Mouse (Mus musculus) lung, postnatal 36 days (tissue): ENCODE results near the gene Nrbp1.
A peak's percentile ranks its signal among the peaks of the same experiment; 100 is the strongest.

Experiments
- DNase-seq: peaks from one replicate; pipeline ENCODE4 v3.0.0; 2022; ENCODE audit warnings: mixed read lengths

The Nrbp1 gene

GRCm38 (mm10) chr5:31240637-31241521, at the start of gene Nrbp1, which contains the start of gene Gm9970:
Gene Nrbp1 (plus strand): TSS chr5:31240864.
Gene Gm9970 (minus strand): TSS chr5:31241232.
- DNase-seq = peak; percentile 98

GRCm38 (mm10) chr5:31192045-31192938, 48.4 kb upstream of the Nrbp1 start:
- no peak for DNase-seq

GRCm38 (mm10) chr5:31192939-31193630, 47.6 kb upstream of the Nrbp1 start, which contains the start of the genes Snx17 and Eif2b4:
Gene Snx17 (plus strand): TSS chr5:31193227.
Gene Eif2b4 (minus strand): TSS chr5:31193430.
- peak; percentile 100 for DNase-seq

DNA sequence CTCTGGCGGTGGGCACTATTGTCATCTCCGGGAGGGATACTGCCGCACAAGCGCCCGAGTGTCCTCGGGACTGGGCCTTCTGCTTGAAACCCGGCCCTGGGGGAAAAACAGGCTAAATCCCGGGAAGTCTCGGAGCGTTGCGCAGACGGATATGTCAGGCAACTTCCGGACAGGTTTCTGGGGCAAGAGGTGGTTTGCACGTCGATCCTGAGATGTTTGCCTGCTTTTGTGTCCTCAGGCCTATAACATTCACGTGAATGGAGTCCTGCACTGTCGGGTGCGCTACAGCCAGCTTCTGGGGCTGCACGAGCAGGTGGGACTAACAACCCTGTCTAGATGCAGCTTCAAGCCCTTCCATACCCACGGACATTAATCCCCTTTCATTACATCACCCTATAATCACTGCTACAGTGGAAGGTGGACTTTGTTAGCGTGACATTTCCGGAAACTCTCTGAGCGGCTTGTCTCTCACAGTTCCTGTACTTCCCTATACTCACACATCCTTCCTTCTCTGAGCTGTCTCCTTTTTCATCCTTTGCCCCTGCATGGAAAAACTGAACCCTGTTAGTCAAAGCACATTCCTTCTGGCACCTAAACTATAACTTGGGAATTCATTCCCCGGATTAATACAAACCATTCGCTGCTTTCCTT, 46.9 kb upstream of the Nrbp1 start:
- DNase-seq = no peak

DNA sequence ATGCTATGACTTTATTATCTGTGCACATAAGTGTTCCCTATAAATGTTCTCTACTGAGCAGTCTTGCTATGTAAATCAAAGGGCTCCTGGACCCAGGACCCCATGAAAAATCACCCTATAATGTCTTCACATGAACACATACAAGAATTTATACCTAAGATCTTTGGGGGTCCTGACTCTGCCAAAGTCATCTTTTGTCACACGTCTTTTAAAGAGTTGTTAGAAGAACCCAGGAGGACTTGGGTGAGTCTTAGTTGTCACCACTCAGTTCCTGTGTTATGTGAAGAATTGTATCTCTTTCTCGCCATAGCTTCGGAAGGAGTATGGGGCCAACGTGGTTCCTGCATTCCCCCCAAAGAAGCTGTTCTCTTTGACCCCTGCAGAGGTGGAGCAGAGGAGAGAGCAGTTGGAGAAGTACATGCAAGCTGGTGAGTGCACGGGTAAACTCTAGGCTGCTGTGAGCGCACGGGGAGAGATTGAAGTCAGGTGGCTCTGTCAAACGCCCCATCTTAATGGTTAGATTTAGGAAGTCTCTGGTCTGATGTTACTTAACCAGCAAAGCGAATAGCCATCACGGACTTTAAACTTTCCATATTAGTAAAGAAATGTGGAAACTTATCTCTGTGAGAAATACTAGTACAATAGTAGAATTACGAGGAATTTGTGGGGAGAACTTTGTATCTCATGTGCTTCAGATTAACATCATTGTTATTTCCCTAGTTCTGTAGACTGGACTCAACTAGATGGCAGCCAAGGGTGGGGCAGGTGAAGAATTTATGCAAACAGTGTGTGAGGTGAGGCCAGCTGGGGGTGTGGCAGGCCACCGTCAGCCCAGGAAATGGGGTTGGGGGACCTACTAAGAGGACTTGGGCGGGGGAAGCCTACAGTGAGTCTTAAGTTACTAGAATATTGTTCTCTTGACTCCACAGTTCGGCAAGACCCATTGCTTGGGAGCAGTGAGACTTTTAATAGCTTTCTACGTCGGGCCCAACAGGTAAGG, 45.9 kb upstream of the Nrbp1 start:
- no peak for DNase-seq

DNA sequence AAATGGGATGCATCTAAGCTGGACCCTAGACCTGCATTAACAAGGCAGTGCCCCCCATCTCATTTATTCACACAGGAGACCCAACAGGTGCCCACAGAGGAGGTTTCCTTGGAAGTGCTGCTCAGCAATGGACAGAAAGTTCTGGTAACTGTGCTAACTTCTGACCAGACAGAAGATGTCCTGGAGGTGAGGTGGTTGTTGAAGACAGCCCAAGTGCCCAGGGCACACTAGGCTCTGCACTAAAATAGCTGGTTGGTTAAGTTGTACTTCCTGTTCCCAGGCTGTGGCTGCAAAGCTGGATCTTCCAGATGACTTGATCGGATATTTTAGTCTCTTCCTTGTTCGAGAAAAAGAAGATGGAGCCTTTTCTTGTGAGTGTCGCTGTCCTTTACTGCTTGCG, 45.0 kb upstream of the Nrbp1 start:
- no peak for DNase-seq

- DNase-seq = no peak
Measured at GRCm38 (mm10) chr5:31196207-31196606, 44.5 kb upstream of the Nrbp1 start.

DNA sequence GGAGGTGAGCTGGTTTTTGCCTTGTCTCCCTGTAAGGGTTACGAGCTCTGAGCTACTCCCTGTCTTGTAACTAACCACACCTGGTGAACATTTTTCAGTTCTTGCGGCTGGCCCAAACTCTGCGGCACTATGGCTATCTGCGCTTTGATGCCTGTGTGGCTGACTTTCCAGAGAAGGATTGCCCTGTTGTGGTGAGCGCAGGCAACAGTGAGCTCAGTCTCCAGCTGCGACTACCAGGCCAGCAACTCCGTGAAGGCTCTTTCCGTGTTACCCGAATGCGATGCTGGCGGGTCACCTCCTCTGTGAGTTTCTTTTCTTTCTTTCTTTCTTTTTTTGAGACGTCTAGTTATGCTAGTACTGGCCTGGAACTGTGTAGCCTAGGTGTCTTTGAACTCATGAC, 43.6 kb upstream of the Nrbp1 start:
- no peak for DNase-seq

- no peak for DNase-seq
Measured at GRCm38 (mm10) chr5:31198170-31198569, 42.5 kb upstream of the Nrbp1 start.

DNA sequence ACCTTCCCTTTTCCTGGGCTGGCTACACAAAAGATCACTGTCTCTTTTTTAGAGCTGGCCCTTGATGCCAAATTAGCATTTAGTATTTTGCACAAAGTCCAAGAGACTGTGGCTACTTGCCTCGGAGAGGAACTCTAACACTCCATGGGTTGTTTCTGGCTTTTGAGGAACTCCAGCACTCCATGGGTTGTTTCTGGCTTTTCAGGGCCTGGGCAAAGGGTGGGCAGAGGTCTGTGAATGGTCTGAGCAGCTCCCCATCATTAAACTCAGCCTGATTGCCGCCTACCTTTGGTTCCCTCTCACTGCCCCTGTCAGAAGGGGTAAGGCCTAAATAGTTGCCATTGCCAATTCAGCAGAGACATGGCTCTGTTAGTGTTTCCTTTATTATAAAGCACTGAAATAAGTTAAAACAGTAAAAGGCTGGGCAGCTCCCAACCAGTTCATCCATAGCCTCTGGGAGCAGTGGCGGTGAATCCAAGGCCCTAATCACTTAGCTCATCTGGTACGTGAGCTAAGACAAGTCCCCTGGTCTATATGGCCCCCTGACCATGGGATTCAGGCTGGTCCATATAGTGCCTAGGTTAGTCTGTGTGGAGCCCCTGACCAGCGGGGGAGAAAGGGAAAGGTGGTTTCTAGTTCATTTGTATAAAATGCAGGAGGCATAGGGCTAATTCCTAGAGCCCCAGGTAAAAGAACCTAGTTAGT, 41.9 kb upstream of the Nrbp1 start:
- DNase-seq = no peak

GRCm38 (mm10) chr5:31199321-31199892, 41.3 kb upstream of the Nrbp1 start:
- DNase-seq = no peak

DNA sequence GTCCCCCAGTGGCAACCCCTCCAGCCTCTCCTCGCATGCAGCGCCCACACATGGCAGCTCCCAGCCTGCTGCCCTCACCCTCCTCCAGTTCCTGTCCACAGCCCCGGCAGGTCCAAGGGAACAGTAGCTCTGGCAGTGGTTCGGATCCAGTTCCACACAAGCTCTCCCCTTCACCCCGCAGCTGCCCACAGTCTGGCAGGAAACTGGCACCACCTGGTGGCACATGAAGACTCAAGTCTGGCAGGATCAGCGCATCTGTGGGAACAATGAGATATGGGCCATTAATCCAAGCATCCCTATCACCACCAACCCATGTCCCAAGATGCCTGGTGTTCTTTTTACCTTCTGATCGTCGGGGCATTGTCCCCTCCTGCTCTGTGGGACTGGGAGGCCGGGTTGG, 40.8 kb upstream of the Nrbp1 start:
- DNase-seq = no peak

DNA sequence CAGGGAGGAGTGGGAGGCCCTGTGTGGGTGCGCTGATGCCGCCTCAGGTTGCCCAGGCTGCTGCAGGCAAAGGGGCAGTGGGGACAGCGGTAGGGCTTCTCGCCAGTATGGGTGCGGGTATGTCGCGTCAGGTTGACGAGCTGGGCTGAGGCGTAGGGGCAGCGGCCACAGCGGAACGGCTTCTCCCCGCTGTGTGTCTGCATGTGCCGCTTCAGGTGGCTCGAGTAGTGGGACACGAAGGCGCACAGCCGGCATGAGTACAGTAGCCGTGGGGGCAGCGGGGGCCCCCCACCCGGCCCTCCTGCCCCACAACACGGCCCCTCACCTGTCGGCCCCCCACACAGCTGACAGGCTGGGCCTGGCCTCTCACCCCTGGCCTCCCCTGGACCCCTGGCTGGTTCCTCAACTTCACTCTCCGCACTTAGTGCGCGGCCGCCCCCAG, 40.3 kb upstream of the Nrbp1 start:
- no peak for DNase-seq

DNA sequence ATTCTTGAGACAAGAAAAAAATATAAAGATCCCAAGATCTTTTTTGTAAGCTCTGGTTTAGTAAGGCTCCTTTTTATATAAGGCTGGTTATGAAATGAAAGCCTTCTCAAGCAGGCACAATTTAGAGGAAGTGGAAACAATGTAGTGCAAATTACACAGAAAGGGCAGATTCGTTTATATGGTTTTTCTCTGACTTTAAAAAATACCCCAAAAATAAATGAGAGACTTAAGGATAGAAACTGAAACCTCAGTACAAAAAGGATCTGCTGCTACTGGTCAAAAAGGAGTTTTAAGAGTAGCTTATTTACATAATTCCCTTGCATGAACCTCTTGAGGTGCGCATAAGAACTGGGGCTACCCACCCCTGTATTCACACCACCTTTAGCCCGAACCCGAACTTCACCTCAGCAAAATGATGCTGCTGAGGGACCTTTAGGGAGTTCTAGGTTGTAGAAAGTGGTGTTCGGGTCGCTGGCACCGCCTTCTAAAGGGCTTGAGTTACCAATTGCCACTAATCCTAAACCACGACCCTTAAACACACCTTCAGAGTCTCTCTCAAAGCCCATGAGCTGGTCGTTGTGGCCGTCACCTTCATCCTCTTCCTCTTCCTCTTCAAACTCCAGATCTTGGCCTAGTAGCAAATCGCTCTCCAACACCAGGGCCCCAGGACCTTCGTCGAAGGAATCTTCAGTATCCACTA, 39.5 kb upstream of the Nrbp1 start:
- DNase-seq = no peak

- peak; percentile 99 for DNase-seq
Measured at GRCm38 (mm10) chr5:31201742-31202590, 38.7 kb upstream of the Nrbp1 start, which contains the start of gene Zfp513. Gene Zfp513 (minus strand): TSS chr5:31202303.

DNA sequence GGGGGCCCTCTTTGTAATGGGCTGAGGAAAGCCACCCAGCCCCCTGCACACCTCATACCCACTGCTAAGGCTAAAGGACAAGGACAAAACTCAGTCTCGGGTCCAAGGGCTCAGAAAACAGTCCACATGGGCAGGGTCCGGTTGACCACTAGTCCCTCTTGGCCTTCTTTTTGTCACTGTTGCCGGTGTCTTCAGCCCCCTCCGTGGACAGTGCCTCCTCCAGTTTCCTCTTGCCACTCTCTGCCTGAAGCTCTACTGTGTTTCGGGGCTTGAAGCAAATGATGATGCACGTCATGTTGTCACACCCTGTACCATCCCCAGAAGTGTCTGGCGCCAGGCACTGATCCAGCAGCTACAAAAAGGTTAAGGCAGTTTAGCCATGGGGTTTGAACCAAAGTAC, 37.7 kb upstream of the Nrbp1 start:
- DNase-seq = no peak

DNA sequence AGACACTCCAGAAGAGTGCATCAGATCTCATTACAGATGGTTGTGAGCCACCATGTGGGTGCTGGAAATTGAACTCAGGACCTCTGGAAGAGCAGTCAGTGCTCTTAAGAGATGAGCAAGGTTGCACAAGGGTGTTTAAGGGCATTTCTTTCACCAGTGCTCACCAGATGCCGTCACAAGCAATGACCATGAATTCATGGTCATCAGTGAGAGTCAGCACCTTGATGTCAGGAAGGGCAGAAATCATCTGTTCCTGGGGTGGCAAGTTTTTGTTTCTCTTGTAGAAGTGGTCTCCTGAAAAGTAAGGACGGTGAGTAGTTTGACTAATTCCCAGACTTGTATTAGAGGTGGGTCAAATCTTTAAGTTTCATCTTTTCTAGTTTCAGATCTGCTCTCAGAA, 36.8 kb upstream of the Nrbp1 start:
- DNase-seq = no peak

DNA sequence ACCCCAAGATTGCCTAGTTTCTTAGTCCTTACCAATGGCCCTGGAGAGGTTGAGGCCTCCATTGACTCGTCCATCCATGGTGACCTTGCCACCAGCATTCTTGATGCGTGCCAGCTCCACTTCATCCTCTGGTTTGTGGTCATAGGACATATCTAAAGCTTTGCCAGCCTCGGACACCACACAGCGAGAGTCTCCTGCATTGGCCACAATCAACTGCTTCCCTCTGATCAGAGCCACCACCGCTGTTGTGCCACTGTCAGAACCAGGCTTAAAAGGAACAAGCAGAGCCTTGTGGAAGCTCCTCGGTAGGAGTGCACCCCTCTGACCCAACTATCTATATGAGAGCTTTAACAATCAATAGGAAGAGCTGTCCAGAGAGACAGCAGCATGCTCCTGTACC, 36.2 kb upstream of the Nrbp1 start:
- DNase-seq = no peak
